Mouse (Mus musculus) heart, embryonic 12.5 days (tissue): Measurements from ENCODE around the gene Cdc42se2. TPM values are rescaled to one million over a fixed set of nuclear protein-coding genes. Genes with fewer than 3 reads are reported as not detected.

ENCODE experiments used
- ATAC-seq: fragments of 200-750 bp; cut with Nextera tagmentation; 2 replicates; pipeline ENCODE4 v1.8.0; 2017; ENCODE audit warnings: moderate TSS enrichment, moderate library complexity; ENCODE audit not compliant: insufficient number of reproducible peaks, low FRiP score
- H3K27ac ChIP-seq: fragments of 300-500 bp; sonication (generic); 2 replicates; pipeline ENCODE4 v1.5.1; 2016; ENCODE audit warnings: mild to moderate bottlenecking, moderate library complexity; ENCODE audit not compliant: poor library complexity, severe bottlenecking
- H3K27me3 ChIP-seq: fragments of 300-500 bp; sonication (generic); replicated peaks from 2 replicates; pipeline ENCODE4 v1.6.1; 2016; ENCODE audit warnings: mild to moderate bottlenecking, moderate library complexity
- H3K36me3 ChIP-seq: fragments of 300-500 bp; sonication (generic); 2 replicates; pipeline ENCODE4 v1.6.1; 2016; ENCODE audit warnings: mild to moderate bottlenecking, moderate library complexity
- H3K4me1 ChIP-seq: fragments of 300-500 bp; sonication (generic); replicated peaks from 2 replicates; pipeline ENCODE4 v1.6.1; 2016; ENCODE audit warnings: mild to moderate bottlenecking
- H3K4me2 ChIP-seq: fragments of 300-500 bp; sonication (generic); 2 replicates; pipeline ENCODE4 v1.6.1; 2016; ENCODE audit warnings: mild to moderate bottlenecking, moderate library complexity
- H3K4me3 ChIP-seq: fragments of 300-500 bp; sonication (generic); 2 replicates; pipeline ENCODE4 v1.5.1; 2016; ENCODE audit warnings: mild to moderate bottlenecking
- H3K9ac ChIP-seq: fragments of 300-500 bp; sonication (generic); 2 replicates; pipeline ENCODE4 v1.6.1; 2016; ENCODE audit warnings: mild to moderate bottlenecking, moderate library complexity
- H3K9me3 ChIP-seq: fragments of 300-500 bp; sonication (generic); replicated peaks from 2 replicates; pipeline ENCODE4 v1.6.1; 2016; ENCODE audit warnings: mild to moderate bottlenecking, moderate library complexity
- WGBS: fragments of 180-500 bp; shearing (Covaris S2); methylation state at CpG from one replicate; pipeline ENCODE4 v1.1.7; 2016; 5-methylcytosine and 5-hydroxymethylcytosine counted together
- polyA plus RNA-seq: library from polyadenylated mRNA; unstranded; fragments of >200 nt; fragmentation: Nextera tagmentation; extraction: Ambion mirVana; gene quantifications from 2 replicates; pipeline ENCODE4 v1.2.1, GENCODE M21; 2016

Gene Cdc42se2
- polyA plus RNA-seq, 1 experiment from 2014 or later: 68.9 TPM

DNA sequence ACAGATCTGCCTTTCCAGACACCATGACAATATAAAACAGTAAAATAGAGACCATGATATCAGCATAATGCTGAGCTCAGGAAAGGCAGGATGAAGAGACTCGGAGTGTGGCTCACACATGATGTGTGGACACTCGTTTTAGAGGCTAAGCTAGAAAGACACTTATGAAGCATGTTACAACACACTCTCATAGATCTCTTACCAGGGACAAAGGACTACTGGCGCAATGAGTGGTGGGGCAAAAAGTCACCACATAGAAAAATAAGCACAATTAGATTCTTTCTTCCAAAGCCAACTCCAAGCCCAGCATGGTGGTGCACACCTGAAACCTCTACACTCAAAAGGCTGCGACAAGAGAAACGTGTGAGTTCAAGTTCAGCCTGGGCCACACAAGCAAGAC lies 56.5 kb downstream of the Cdc42se2 start:
- WGBS: 85% methylated on average over 5 of the region's 5 CpGs
- peaks cover 32% of the 10 kb centered on the region for H3K36me3 ChIP-seq
- no peak for ATAC-seq

DNA sequence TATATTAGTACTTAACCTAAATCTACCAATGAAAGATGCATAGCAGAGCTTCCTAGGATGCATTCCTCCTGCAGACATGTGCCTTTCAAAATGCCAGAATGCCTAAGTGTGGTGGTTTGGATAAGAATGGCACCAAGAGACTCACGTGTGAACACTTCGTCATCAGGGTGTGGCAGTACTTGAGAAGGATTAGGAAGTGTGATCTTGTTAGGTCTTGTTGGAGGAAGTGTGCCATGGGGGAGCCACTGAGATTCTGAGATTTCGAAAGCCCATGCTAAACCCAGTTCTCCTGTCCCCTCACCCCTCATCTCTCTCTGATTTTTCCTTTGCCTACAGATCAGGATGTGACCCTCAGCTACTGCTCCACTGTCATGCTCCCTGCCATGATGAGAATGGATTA lies 58.2 kb downstream of the Cdc42se2 start:
- no peak for ATAC-seq
- no peak overlapping the region for H3K4me2 ChIP-seq
- peaks cover 20% of the 10 kb centered on the region for H3K36me3 ChIP-seq
- no peak overlapping the region for H3K9ac ChIP-seq
- WGBS: 62% methylated on average over 3 of the region's 3 CpGs
- no peaks in the 10 kb centered on the region for H3K9me3 ChIP-seq
- H3K4me1 ChIP-seq: peaks cover 38% of the 10 kb centered on the region
- no peak overlapping the region for H3K4me3 ChIP-seq
- no peak overlapping the region for H3K27ac ChIP-seq
- no peaks in the 10 kb centered on the region for H3K27me3 ChIP-seq

More for the DNA sequence above, 56.5 kb downstream of the Cdc42se2 start:
- Histone ChIP-seq H3K27ac (no peak overlapping the region), H3K4me2 (no peak overlapping the region), H3K4me3 (no peak overlapping the region), H3K4me1 (peaks cover 25% of the 10 kb centered on the region), H3K9ac (no peak overlapping the region), H3K27me3 (no peaks in the 10 kb centered on the region), H3K9me3 (no peaks in the 10 kb centered on the region)

DNA sequence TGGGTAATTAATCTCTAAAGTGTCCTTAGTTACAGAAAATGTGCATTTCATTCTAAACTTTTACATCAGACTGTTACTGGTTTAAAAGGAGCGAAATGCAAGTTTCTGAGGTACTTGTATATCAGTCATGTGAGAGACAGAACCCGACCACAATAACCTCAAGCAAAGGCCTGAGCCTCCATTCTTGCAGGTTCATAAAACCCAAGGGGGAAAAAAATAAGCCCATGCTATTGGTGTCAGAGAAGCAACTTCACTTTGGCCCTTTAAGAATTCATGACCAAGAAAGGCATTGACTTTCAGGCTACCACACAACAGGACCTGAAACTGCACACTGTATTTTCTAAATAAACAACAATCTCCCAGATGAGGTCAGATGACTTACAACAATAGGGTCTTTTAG lies 59.1 kb downstream of the Cdc42se2 start:
- no peak for ATAC-seq
- Histone ChIP-seq H3K36me3 (peaks cover 15% of the 10 kb centered on the region; the same call in 1 of the 2 replicates), H3K4me2 (no peak overlapping the region), H3K27ac (no peak overlapping the region), H3K4me1 (peaks cover 36% of the 10 kb centered on the region), H3K9me3 (no peaks in the 10 kb centered on the region), H3K4me3 (no peak overlapping the region), H3K27me3 (no peaks in the 10 kb centered on the region), H3K9ac (no peak overlapping the region)
- 88% methylated on average over 2 of the region's 2 CpGs for WGBS

DNA sequence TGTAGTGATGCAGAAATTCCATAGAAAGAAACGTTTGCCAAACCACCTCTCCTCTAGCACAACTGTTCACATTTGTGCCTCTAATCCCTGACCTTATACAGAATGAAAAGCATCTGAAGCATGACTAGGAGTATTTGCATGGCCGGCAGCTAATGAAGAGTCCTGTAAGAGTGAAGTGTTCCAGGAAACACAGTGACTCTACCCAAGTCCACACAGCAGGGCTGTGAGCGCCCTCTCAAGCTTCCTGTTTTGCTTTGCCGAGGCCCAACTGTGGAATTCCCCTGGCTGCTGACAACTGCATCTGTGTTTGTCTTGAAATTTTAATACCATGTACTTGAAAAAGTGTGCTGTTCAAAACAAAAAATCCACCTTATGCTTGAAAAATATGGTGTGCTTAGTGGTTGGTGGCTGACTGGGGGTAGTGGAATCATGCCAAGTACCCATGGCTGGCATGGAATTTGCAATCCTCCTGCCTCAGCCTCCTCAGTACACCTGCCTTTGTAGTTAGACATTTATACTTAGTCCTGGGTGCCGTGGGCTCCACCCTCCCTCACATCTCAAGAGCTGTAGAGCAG lies 60.1 kb downstream of the Cdc42se2 start:
- Histone ChIP-seq H3K36me3 (peaks cover 18% of the 10 kb centered on the region; the same call in 1 of the 2 replicates), H3K9me3 (no peaks in the 10 kb centered on the region), H3K27ac (peak overlapping the region; percentile 78), H3K4me3 (no peak overlapping the region), H3K27me3 (no peaks in the 10 kb centered on the region), H3K4me2 (no peak overlapping the region), H3K4me1 (peaks cover 39% of the 10 kb centered on the region), H3K9ac (0 out of 2 replicates have a peak overlapping the region, but pooled peaks have one; percentile 23)
- WGBS: 32% methylated on average over 5 of the region's 5 CpGs
- no peak for ATAC-seq

DNA sequence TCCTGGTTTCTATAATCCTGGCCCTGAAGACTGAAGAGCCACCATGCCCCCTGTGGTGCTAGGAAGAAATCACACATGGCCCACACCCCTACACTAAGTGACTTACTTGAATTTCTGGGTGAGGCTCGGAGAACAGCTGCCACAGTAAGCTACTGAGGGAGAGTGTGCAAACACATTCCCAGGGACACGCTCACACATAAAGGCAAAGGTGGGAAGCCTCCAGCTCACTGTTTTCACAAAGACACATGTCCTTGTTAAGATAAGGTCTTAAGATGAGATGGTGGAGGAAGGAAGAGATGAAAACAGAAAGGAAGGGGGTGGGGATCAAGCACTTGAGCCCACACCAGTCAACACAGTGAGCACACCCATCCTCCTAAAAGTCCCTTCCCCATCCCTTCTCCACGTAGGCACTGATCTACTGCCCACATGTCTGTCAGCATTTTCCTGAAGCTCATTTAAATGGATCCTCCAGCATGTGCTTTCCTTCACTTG lies 60.9 kb downstream of the Cdc42se2 start:
- peaks cover 17% of the 10 kb centered on the region; the same call in 1 of the 2 replicates for H3K36me3 ChIP-seq
- no peak overlapping the region for H3K4me2 ChIP-seq
- peak overlapping the region; percentile 78 for H3K27ac ChIP-seq
- H3K9ac ChIP-seq: no peak overlapping the region
- ATAC-seq: no peak
- no peaks in the 10 kb centered on the region for H3K27me3 ChIP-seq
- H3K4me1 ChIP-seq: peaks cover 46% of the 10 kb centered on the region
- no peak overlapping the region for H3K4me3 ChIP-seq
- WGBS: 58% methylated on average over 3 of the region's 3 CpGs
- H3K9me3 ChIP-seq: no peaks in the 10 kb centered on the region

DNA sequence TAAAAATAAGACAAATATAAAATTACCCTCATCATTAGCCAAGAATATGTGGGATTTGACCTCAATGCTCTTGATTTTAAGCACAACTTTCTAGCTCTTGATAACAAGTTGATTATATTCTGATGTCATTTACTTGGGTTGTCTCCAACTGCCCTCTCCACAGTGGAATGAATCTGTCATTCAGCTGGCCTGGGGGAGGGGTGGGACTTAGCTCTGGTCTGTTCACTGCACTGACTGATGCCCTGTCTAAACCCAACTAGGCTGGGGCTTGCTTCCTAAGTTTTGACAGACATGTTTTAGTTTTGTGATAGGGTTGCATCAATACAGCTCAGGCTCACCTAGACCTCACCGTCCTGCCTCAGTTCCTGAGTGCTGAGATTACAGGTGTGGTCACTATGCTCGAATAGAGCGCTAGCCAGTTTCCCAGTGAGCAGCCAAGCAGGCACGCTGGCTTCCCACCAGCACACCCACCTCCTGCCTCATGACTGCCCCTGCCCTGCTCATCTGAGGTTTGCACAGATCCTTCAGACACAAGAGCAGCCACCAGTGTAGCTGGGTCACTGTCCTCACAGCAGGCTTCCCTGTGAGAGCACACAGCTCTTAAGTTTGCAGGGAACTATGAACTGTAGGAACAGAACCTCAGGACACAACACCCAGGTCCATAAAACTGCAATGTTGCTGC lies 63.0 kb downstream of the Cdc42se2 start:
- peak overlapping the region; percentile 80 for H3K27ac ChIP-seq
- no peak overlapping the region for H3K4me3 ChIP-seq
- H3K4me1 ChIP-seq: peaks cover 50% of the 10 kb centered on the region
- peak overlapping the region; percentile 15; the same call in 1 of the 2 replicates for H3K9ac ChIP-seq
- ATAC-seq: no peak
- peaks cover 23% of the 10 kb centered on the region for H3K36me3 ChIP-seq
- no peaks in the 10 kb centered on the region for H3K27me3 ChIP-seq
- no peak overlapping the region for H3K4me2 ChIP-seq
- H3K9me3 ChIP-seq: no peaks in the 10 kb centered on the region
- WGBS: 57% methylated on average over 4 of the region's 4 CpGs

DNA sequence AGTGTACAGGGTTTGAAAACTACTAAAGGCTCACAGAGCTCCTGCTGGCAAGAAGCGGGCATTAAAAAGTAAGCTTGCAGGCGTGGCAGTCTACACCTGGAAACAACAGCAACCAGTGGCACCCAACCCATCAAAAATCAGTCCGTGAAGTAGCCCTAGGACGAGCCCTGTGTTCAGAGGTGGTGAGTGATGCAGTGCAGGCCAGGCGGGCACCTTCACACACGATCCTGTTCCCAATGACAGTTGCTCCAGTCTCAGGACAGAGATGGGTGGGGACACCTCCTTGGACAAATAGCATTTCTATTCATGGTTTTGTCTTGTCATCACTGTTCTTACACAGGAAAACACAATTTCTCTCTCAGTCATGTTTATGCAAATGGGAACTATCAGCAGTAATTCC lies 65.4 kb downstream of the Cdc42se2 start:
- Histone ChIP-seq H3K4me3 (no peak overlapping the region), H3K36me3 (peaks cover 36% of the 10 kb centered on the region), H3K27me3 (no peaks in the 10 kb centered on the region), H3K27ac (peak overlapping the region; percentile 22), H3K4me1 (peaks cover 39% of the 10 kb centered on the region), H3K9ac (no peak overlapping the region), H3K9me3 (no peaks in the 10 kb centered on the region), H3K4me2 (no peak overlapping the region)
- ATAC-seq: peak; percentile 67; the same call in 1 of the 2 replicates
- 50% methylated on average over 6 of the region's 6 CpGs for WGBS

DNA sequence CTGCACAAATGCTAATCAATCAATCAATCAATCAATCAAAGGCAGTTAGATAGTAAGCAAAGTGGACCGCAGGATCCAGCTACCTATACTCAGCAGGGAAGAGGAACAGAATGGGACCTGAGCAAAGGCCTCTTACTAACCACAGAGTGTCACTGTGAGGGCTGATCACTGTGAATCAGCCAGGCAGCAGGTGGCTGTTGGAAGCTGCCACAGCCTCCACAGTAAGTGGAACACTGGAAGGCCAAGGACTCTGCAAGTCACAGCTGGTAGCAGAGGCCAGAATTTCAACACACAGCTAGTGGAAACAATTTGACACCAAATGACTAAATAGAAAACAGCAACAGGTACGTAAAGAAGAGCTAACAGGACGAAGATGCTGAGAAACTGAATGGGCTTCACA lies 68.9 kb downstream of the Cdc42se2 start:
- no peak overlapping the region for H3K9ac ChIP-seq
- H3K9me3 ChIP-seq: no peaks in the 10 kb centered on the region
- H3K27ac ChIP-seq: no peak overlapping the region
- ATAC-seq: no peak
- peaks cover 60% of the 10 kb centered on the region for H3K36me3 ChIP-seq
- no peak overlapping the region for H3K4me2 ChIP-seq
- WGBS: 84% methylated on average over 3 of the region's 3 CpGs
- H3K4me3 ChIP-seq: no peak overlapping the region
- H3K27me3 ChIP-seq: no peaks in the 10 kb centered on the region
- H3K4me1 ChIP-seq: peaks cover 15% of the 10 kb centered on the region

DNA sequence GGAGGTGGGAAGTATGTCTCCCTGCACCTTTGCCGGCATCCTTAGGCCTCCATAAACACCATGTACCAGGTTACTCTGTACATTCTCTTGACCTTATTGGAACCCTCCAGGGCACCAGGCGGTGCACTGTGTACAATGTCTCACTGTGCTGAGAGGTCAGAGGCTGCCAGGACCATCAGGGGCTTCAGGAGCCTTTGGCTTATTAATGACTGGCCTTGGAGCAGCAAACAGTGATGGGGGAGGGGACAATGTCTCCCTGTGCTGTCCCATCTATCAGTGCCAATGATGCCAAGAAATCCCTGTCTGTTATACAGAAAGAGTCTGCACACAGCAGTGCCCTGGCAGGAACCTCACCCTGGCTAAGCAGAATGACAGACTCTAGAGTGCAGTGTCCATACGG lies 69.6 kb downstream of the Cdc42se2 start:
- peaks cover 57% of the 10 kb centered on the region for H3K36me3 ChIP-seq

DNA sequence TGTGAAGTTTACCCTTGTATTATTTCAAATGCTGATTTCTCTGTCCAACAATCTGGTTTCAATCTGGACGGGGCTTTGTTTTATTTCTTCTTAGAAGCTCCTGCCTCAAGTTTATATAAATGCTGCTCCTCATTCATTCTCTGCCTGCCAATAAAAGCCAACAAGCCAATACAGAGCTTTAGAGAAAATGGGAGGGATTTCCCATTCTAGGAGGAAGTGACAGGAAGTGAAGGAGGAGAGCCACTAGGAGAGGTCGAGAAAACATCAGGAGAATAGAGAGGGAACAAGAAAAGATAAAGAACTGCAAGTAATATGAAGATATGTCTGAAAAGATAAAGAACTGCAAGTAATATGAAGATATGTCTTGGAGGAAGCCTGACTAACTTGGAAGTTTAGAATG lies 74.6 kb downstream of the Cdc42se2 start:
- Histone ChIP-seq H3K4me3 (no peak overlapping the region), H3K4me2 (no peak overlapping the region), H3K27ac (no peak overlapping the region), H3K9ac (no peak overlapping the region), H3K4me1 (peaks cover 9% of the 10 kb centered on the region), H3K27me3 (no peaks in the 10 kb centered on the region), H3K9me3 (no peaks in the 10 kb centered on the region), H3K36me3 (peaks cover 32% of the 10 kb centered on the region)
- WGBS: 76% methylated on average over 2 of the region's 2 CpGs
- ATAC-seq: no peak

More for the DNA sequence above, 69.6 kb downstream of the Cdc42se2 start:
- peaks cover 15% of the 10 kb centered on the region for H3K4me1 ChIP-seq
- no peak overlapping the region for H3K4me2 ChIP-seq
- ATAC-seq: no peak
- no peak overlapping the region for H3K9ac ChIP-seq
- H3K27me3 ChIP-seq: no peaks in the 10 kb centered on the region
- 90% methylated on average over 3 of the region's 3 CpGs for WGBS
- H3K27ac ChIP-seq: no peak overlapping the region
- H3K4me3 ChIP-seq: no peak overlapping the region
- no peaks in the 10 kb centered on the region for H3K9me3 ChIP-seq

DNA sequence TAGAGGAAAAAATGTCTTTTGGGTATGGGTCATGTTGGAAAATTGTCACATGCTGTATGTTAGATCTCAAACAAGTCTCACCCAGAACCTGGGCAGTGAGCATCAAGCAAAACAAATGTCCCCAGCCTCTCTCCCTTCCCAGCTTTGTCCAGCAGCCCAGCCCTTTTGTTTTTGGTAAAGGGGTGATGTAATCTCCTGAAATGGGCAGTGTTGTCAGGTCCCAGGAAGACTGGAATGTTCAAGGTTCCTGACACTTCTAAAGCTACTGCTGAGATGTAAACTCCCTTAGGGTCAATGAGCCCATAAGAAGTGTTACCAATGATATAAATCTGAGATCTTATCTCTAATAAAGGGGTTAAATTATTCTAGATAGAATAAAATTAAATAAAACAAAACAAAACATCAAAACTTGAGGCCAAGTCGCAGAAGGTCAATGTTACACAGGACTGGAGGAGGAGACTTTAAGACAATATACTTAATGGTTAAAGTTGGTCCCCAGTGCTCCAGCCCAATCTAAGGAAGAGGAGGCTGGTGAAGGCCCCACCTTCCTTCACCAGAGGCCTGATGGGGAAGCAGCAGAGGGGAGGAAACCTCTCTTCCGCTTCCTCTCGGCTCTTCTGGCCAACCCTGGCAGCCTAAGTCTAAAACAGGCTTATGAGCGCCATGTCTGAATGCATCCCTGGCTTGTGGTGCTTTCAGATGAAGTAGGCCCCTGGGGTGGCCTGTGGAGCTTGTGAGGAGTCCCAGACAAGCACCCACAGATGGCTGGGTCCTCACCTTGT lies 76.8 kb downstream of the Cdc42se2 start:
- Histone ChIP-seq H3K9ac (no peak overlapping the region), H3K27me3 (no peaks in the 10 kb centered on the region), H3K4me3 (no peak overlapping the region), H3K9me3 (no peaks in the 10 kb centered on the region), H3K4me1 (peaks cover 9% of the 10 kb centered on the region), H3K36me3 (peaks cover 17% of the 10 kb centered on the region), H3K27ac (no peak overlapping the region; the same call in 1 of the 2 replicates), H3K4me2 (no peak overlapping the region)
- WGBS: 80% methylated on average over 4 of the region's 4 CpGs
- no peak for ATAC-seq
